In the genomic region with DNA sequence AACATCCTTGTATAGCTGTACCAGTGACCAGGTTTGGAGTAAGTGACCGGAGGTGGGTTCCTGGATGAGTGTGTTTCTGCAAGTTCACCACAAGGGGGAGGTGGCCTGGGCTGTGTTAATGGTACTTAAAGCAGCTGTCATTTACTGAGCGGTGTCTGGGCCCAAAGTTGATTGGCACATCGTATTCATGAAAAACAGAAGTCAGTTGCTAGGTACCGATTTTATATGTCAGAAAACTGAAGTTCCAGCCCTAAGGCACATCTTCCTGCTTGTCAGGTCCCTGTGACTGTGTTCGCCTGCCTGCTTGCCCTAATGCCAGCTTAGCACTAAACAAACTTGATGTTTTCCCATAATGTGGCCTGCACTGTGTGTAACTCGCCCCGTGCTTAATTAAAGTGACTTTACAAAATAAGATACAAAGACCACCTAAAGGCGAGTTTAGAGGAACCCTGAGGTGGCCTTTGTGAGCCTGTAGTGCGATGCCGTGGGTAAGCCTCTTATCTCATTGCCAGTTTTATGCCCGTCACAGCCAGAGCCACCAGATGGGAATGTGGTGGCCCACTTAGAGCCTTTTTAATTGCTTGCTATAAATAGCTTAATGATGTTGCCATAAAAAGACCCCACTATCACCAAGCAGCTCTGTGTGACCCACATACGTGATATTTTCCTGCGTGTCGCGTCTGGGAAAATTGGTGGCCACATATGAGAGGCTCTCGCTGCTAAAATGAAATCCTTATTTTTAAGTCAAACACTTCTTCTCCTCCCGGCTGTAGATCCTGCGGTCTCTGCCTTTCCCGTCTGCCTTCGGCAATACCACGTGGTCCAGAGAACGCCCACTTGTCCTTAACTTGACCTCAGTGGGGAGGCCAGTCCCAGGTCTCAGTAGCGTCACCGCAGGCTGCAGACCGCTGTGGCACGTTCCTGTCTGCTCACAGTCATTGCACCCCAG, we compare ENCODE assay signal across 8 mouse cellular contexts.
DNase-seq lines count a peak whose midpoint lies in the region; ATAC-seq and TF ChIP-seq lines count a peak whose summit lies in the region.

No protein-coding gene starts in this region.

- H3K27me3 ChIP-seq in kidney, postnatal 0 days (ENCODE audit: insufficient read depth, low read length), result no peaks in the 10 kb centered on the region
- H3K27me3 ChIP-seq in kidney, adult 2 months (replicated peaks; ENCODE audit: control insufficient read depth, insufficient read depth, low read length), result no peaks in the 10 kb centered on the region
- no peaks in the 10 kb centered on the region for H3K27me3 ChIP-seq in intestine, postnatal 0 days (replicated peaks; ENCODE audit: control insufficient read depth, insufficient read depth, low read length)
- no peaks in the 10 kb centered on the region for H3K27me3 ChIP-seq in neural tube, embryonic 15.5 days (replicated peaks)

- H3K9me3 ChIP-seq in kidney, postnatal 0 days (replicated peaks; ENCODE audit: low read length), result no peaks in the 10 kb centered on the region
- no peaks in the 10 kb centered on the region for H3K9me3 ChIP-seq in intestine, postnatal 0 days (ENCODE audit: control insufficient read depth)
- no peaks in the 10 kb centered on the region for H3K9me3 ChIP-seq in neural tube, embryonic 15.5 days (replicated peaks)

- no peak overlapping the region for H3K27ac ChIP-seq in kidney, postnatal 0 days
- H3K27ac ChIP-seq in kidney, adult 2 months (ENCODE audit: insufficient read depth, low read depth, low read length), result no peak overlapping the region
- no peak overlapping the region for H3K27ac ChIP-seq in intestine, postnatal 0 days (ENCODE audit: low read depth, low read length)
- peak overlapping the region; percentile 72 for H3K27ac ChIP-seq in neural tube, embryonic 15.5 days (replicated peaks)

- peak; percentile 28 for DNase-seq in kidney, postnatal 0 days (ENCODE audit: low spot score)
- no peak for DNase-seq in kidney, adult 2 months
- peak; percentile 78 for DNase-seq in brain, adult 2 months (ENCODE audit: low read depth, low spot score)
- DNase-seq in gastrocnemius, postnatal 25 days, result no peak

- H3K4me3 ChIP-seq in kidney, postnatal 0 days (replicated peaks; ENCODE audit: low read depth, low read length), result no peak overlapping the region
- H3K4me3 ChIP-seq in kidney, adult 2 months (ENCODE audit: insufficient read depth, low read depth, low read length), result no peak overlapping the region
- no peak overlapping the region for H3K4me3 ChIP-seq in intestine, postnatal 0 days (ENCODE audit: low read depth, low read length)
- H3K4me3 ChIP-seq in neural tube, embryonic 15.5 days (replicated peaks), result peak overlapping the region; percentile 5; the same call in 1 of the 2 replicates

- H3K9ac ChIP-seq in kidney, postnatal 0 days (ENCODE audit: low read depth, low read length), result no peak overlapping the region
- no peak overlapping the region for H3K9ac ChIP-seq in intestine, postnatal 0 days (ENCODE audit: low read depth, low read length)
- no peak overlapping the region for H3K9ac ChIP-seq in neural tube, embryonic 15.5 days (replicated peaks)

- peak; percentile 52 for TF ChIP-seq CTCF in kidney, postnatal 0 days (IDR thresholded peaks at IDR 0.05; ENCODE audit: low read depth)
- no peak; the same call in 1 of the 2 replicates for TF ChIP-seq CTCF in kidney, adult 2 months (conservative IDR thresholded peaks at IDR 0.05; ENCODE audit: insufficient read depth, insufficient read length, low read depth, low read length)
- TF ChIP-seq CTCF in intestine, postnatal 0 days (IDR thresholded peaks at IDR 0.05; ENCODE audit: low read depth), result peak; percentile 54

- WGBS in kidney, postnatal 0 days, result 47% methylated on average over 26 of the region's 26 CpGs
- WGBS in kidney, adult 2 months, result 53% methylated on average over 26 of the region's 26 CpGs
- WGBS in intestine, postnatal 0 days, result 67% methylated on average over 26 of the region's 26 CpGs
- 27% methylated on average over 26 of the region's 26 CpGs for WGBS in neural tube, embryonic 15.5 days

- no peak for TF ChIP-seq POLR2A in kidney, adult 2 months (IDR thresholded peaks at IDR 0.05; ENCODE audit: low read depth, low read length)

- no peak overlapping the region for H3K4me2 ChIP-seq in kidney, postnatal 0 days (ENCODE audit: low read length)
- H3K4me2 ChIP-seq in intestine, postnatal 0 days (replicated peaks; ENCODE audit: low read depth), result no peak overlapping the region
- H3K4me2 ChIP-seq in neural tube, embryonic 15.5 days, result peak overlapping the region; percentile 40

- H3K36me3 ChIP-seq in kidney, postnatal 0 days (ENCODE audit: insufficient read depth, low read length), result no peaks in the 10 kb centered on the region
- H3K36me3 ChIP-seq in kidney, adult 2 months (ENCODE audit: control insufficient read depth, insufficient read depth, low read length), result no peaks in the 10 kb centered on the region
- no peaks in the 10 kb centered on the region for H3K36me3 ChIP-seq in intestine, postnatal 0 days (ENCODE audit: control insufficient read depth, insufficient read depth)
- no peaks in the 10 kb centered on the region for H3K36me3 ChIP-seq in neural tube, embryonic 15.5 days

- no peaks in the 10 kb centered on the region for H3K4me1 ChIP-seq in kidney, postnatal 0 days (replicated peaks; ENCODE audit: insufficient read depth, low read length)
- no peaks in the 10 kb centered on the region for H3K4me1 ChIP-seq in kidney, adult 2 months (ENCODE audit: control insufficient read depth, insufficient read depth, low read length)
- H3K4me1 ChIP-seq in intestine, postnatal 0 days (replicated peaks; ENCODE audit: control insufficient read depth, insufficient read depth, low read length), result no peaks in the 10 kb centered on the region
- H3K4me1 ChIP-seq in neural tube, embryonic 15.5 days, result peaks cover 21% of the 10 kb centered on the region

- ATAC-seq in kidney, postnatal 0 days (replicated peaks; ENCODE audit: low FRiP score, low read depth), result 0 out of 2 replicates have a peak, but pooled peaks have one; percentile 49
- ATAC-seq in frontal cortex, adult (ENCODE audit: low TSS enrichment), result peak; percentile 75; the same call in 1 of the 2 replicates
- ATAC-seq in intestine, postnatal 0 days, result no peak
- ATAC-seq in neural tube, embryonic 15.5 days (ENCODE audit: low FRiP score), result peak; percentile 61
- ATAC-seq in activated CD4-positive, CD25-positive, alpha-beta regulatory T cell, adult 4 months, result no peak

Comparison
In these comparisons a context has a peak if more than half of its experiments do, and no peak if none do; other contexts are left out.
1. DNase-seq: peak in kidney, postnatal 0 days (single experiment) and brain, adult 2 months (single experiment); none in kidney, adult 2 months (single experiment) and gastrocnemius, postnatal 25 days (single experiment).
2. ATAC-seq: peak in kidney, postnatal 0 days (single experiment), frontal cortex, adult (single experiment) and neural tube, embryonic 15.5 days (single experiment); none in intestine, postnatal 0 days (single experiment) and activated CD4-positive, CD25-positive, alpha-beta regulatory T cell, adult 4 months (single experiment).